Mouse (Mus musculus): Measurements from ENCODE around the gene Surf2. TPM values are rescaled to one million over a fixed set of nuclear protein-coding genes. Genes with fewer than 3 reads are reported as not detected.

Gene Surf2
- total and polyA plus RNA-seq, 2 experiments, result 10.3 to 14.5 TPM

GRCm38 (mm10) chr2:26932473-26933303 is 16.5 kb downstream of the Surf2 start:
- TF ChIP-seq CTCF (IDR thresholded peaks at IDR 0.05; ENCODE audit: low read depth, low read length), result no peak
- TF ChIP-seq POLR2A (IDR thresholded peaks at IDR 0.05; ENCODE audit: extremely low read depth, insufficient read depth, low read length), result no peak
- H3K27me3 ChIP-seq (ENCODE audit: control insufficient read depth, insufficient read depth, low read length), result no peaks in the 10 kb centered on the region
- peaks cover 37% of the 10 kb centered on the region for H3K4me1 ChIP-seq (ENCODE audit: control insufficient read depth, insufficient read depth, low read length)
- peak overlapping the region; percentile 98 for H3K4me3 ChIP-seq (ENCODE audit: insufficient read depth, low read depth, low read length)
- 0 out of 2 replicates have a peak, but pooled peaks cover 2% of the 10 kb centered on the region for H3K36me3 ChIP-seq (ENCODE audit: control insufficient read depth, insufficient read depth, low read length)
- H3K79me2 ChIP-seq (ENCODE audit: control insufficient read depth, insufficient read depth, low read length), result peaks cover 43% of the 10 kb centered on the region
- under 1% methylated on average over 49 of the region's 49 CpGs for WGBS
- peak; percentile 57 for DNase-seq (ENCODE audit: extremely low read depth, low read depth, low spot score)
- H3K9ac ChIP-seq (ENCODE audit: low read depth, low read length), result peak overlapping the region; percentile 100
- H3K27ac ChIP-seq (replicated peaks; ENCODE audit: insufficient read depth, low read depth, low read length), result peak overlapping the region; percentile 89

DNA sequence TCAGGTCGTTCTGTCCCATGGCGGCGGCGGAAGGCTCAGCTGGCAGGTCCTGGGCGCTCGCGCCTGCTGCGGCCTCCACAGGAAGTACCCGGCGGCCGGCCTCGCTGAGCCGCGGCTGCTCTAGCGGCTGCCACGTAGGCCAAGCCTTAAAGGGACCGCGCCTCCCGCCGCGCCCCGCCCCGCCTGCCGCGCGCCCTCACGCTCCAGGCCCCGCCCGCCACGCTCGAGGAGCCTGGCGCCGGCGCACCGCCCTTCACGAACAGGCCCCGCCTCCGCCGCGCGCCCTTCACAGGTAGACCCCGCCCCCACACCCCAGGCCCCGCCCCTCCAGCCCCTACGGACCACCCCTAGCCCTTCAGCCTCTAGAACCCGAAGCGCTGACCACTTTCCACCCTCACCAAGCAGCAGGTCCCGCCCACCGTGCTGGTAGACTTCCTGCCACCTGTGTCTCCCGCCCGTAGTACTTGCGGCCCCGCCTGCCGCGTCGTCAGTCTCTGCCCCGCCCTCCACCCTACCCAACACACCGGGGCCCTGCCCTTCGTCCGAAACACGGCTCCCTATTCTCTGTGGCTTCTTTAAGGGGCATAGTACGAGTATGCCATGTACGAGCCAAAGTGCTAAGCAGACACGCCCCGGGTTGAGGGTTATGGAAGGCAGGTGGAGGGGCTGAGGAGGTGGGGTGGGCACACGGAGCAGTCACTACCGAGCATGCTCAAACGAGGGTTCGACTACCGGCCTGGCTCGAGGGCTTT is 17.3 kb downstream of the Surf2 start, which contains the start of the genes Surf4 and Stkld1:
TSS of gene Surf4 (minus strand) at position 625 of the 752 bp plus-strand sequence.
TSS of gene Stkld1 (plus strand) at position 744 of the 752 bp plus-strand sequence.
- Histone ChIP-seq H3K79me2 (ENCODE audit: control insufficient read depth, insufficient read depth, low read length) (peaks cover 37% of the 10 kb centered on the region), H3K9ac (ENCODE audit: low read depth, low read length) (peak within 1 kb of the TSS; percentile 100), H3K27me3 (ENCODE audit: control insufficient read depth, insufficient read depth, low read length) (no peaks in the 10 kb centered on the region), H3K27ac (replicated peaks; ENCODE audit: insufficient read depth, low read depth, low read length) (peak within 1 kb of the TSS; percentile 89), H3K4me3 (ENCODE audit: insufficient read depth, low read depth, low read length) (peak within 1 kb of the TSS; percentile 98), H3K36me3 (ENCODE audit: control insufficient read depth, insufficient read depth, low read length) (0 out of 2 replicates have a peak, but pooled peaks cover 2% of the 10 kb centered on the region), H3K4me1 (ENCODE audit: control insufficient read depth, insufficient read depth, low read length) (peaks cover 30% of the 10 kb centered on the region)
- TF ChIP-seq CTCF (IDR thresholded peaks at IDR 0.05; ENCODE audit: low read depth, low read length) (no peak), POLR2A (IDR thresholded peaks at IDR 0.05; ENCODE audit: extremely low read depth, insufficient read depth, low read length) (peak; percentile 93)
- peak; percentile 96 for DNase-seq (ENCODE audit: extremely low read depth, low read depth, low spot score)
- WGBS, result 1% methylated on average over 68 of the region's 70 CpGs

GRCm38 (mm10) chr2:26935286-26935685 is 19.1 kb downstream of the Surf2 start:
- H3K27ac ChIP-seq (replicated peaks; ENCODE audit: insufficient read depth, low read depth, low read length), result no peak overlapping the region
- no peak overlapping the region for H3K9ac ChIP-seq (ENCODE audit: low read depth, low read length)
- H3K4me1 ChIP-seq (ENCODE audit: control insufficient read depth, insufficient read depth, low read length), result peaks cover 17% of the 10 kb centered on the region
- H3K36me3 ChIP-seq (ENCODE audit: control insufficient read depth, insufficient read depth, low read length), result 0 out of 2 replicates have a peak, but pooled peaks cover 2% of the 10 kb centered on the region
- H3K79me2 ChIP-seq (ENCODE audit: control insufficient read depth, insufficient read depth, low read length), result peaks cover 24% of the 10 kb centered on the region
- WGBS, result 95% methylated on average over 2 of the region's 2 CpGs
- no peaks in the 10 kb centered on the region for H3K27me3 ChIP-seq (ENCODE audit: control insufficient read depth, insufficient read depth, low read length)
- TF ChIP-seq POLR2A (IDR thresholded peaks at IDR 0.05; ENCODE audit: extremely low read depth, insufficient read depth, low read length) (no peak), CTCF (IDR thresholded peaks at IDR 0.05; ENCODE audit: low read depth, low read length) (no peak)
- no peak for DNase-seq (ENCODE audit: extremely low read depth, low read depth, low spot score)
- no peak overlapping the region for H3K4me3 ChIP-seq (ENCODE audit: insufficient read depth, low read depth, low read length)

DNA sequence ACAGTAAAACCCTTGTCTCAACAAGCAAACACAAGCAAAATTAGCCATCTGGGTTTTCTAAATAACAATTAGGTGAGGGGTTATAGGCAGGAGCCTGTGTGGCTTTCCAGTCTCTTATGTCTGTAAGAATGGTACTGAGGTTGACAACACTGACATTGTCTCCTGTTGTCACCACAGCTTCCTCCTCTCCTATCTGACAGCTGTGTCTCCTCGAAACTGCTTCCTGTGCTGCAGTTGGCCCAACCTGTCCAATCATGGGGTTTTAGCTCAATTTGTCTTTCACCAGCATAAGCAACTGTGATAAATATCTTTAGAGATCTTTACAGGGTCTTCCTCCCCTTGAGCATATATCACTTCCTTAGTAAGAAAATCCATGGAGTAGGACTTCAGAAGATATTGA is 20.3 kb downstream of the Surf2 start:
- H3K36me3 ChIP-seq (ENCODE audit: control insufficient read depth, insufficient read depth, low read length), result no peaks in the 10 kb centered on the region
- no peak for DNase-seq (ENCODE audit: extremely low read depth, low read depth, low spot score)
- peaks cover 6% of the 10 kb centered on the region for H3K4me1 ChIP-seq (ENCODE audit: control insufficient read depth, insufficient read depth, low read length)
- 66% methylated on average over 1 of the region's 1 CpGs for WGBS
- H3K9ac ChIP-seq (ENCODE audit: low read depth, low read length), result no peak overlapping the region
- H3K27ac ChIP-seq (replicated peaks; ENCODE audit: insufficient read depth, low read depth, low read length), result no peak overlapping the region
- H3K27me3 ChIP-seq (ENCODE audit: control insufficient read depth, insufficient read depth, low read length), result no peaks in the 10 kb centered on the region
- H3K4me3 ChIP-seq (ENCODE audit: insufficient read depth, low read depth, low read length), result no peak overlapping the region
- TF ChIP-seq CTCF (IDR thresholded peaks at IDR 0.05; ENCODE audit: low read depth, low read length), result no peak
- no peak for TF ChIP-seq POLR2A (IDR thresholded peaks at IDR 0.05; ENCODE audit: extremely low read depth, insufficient read depth, low read length)
- H3K79me2 ChIP-seq (ENCODE audit: control insufficient read depth, insufficient read depth, low read length), result peaks cover 14% of the 10 kb centered on the region; the same call in 1 of the 2 replicates

DNA sequence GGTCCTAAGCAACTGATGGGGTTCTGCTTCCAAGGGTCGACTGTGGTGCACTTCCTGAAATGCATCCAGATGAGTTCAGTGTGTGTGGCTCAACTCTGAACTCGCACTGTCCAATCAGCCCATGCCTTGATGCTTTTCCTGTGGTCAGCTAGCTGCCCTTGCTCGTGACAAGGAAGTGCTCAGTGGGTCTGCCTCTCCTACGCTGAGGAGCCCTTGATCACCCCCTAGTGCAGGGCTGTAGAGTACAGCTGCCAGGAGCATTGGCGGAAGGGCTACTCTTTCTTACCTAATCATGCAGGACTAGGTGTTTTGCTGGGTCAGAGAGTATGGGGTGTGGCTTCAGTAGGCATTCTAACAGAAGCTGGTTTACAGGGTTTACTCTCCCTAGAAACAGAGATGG is 25.4 kb downstream of the Surf2 start:
- WGBS, result 35% methylated on average over 5 of the region's 5 CpGs
- no peaks in the 10 kb centered on the region for H3K4me1 ChIP-seq (ENCODE audit: control insufficient read depth, insufficient read depth, low read length)
- no peak for DNase-seq (ENCODE audit: extremely low read depth, low read depth, low spot score)
- no peak overlapping the region for H3K27ac ChIP-seq (replicated peaks; ENCODE audit: insufficient read depth, low read depth, low read length)
- no peaks in the 10 kb centered on the region for H3K79me2 ChIP-seq (ENCODE audit: control insufficient read depth, insufficient read depth, low read length)
- no peaks in the 10 kb centered on the region for H3K27me3 ChIP-seq (ENCODE audit: control insufficient read depth, insufficient read depth, low read length)
- H3K9ac ChIP-seq (ENCODE audit: low read depth, low read length), result no peak overlapping the region
- no peaks in the 10 kb centered on the region for H3K36me3 ChIP-seq (ENCODE audit: control insufficient read depth, insufficient read depth, low read length)
- TF ChIP-seq CTCF (IDR thresholded peaks at IDR 0.05; ENCODE audit: low read depth, low read length), result peak; percentile 54
- no peak for TF ChIP-seq POLR2A (IDR thresholded peaks at IDR 0.05; ENCODE audit: extremely low read depth, insufficient read depth, low read length)
- no peak overlapping the region for H3K4me3 ChIP-seq (ENCODE audit: insufficient read depth, low read depth, low read length)
